Mouse (Mus musculus) intestine, embryonic 16.5 days (tissue): ENCODE measurements around the gene Tinf2. TPM values are rescaled to one million over a fixed set of nuclear protein-coding genes. Genes with fewer than 3 reads are reported as not detected.

Experiments used
- ATAC-seq: fragments of 200-750 bp; cut with Nextera tagmentation; 2 replicates; pipeline ENCODE4 v1.8.0; 2017; ENCODE audit warnings: moderate TSS enrichment, moderate library complexity
- H3K27ac ChIP-seq: fragments of 300-500 bp; sonication (generic); 2 replicates; pipeline ENCODE4 v1.5.1; 2014; ENCODE audit warnings: mild to moderate bottlenecking, low read length
- H3K27me3 ChIP-seq: fragments of 300-500 bp; sonication (generic); replicated peaks from 2 replicates; pipeline ENCODE4 v1.6.1; 2014; ENCODE audit warnings: low read length, control low read depth, mixed read lengths; ENCODE audit not compliant: control insufficient read depth, insufficient read depth
- H3K36me3 ChIP-seq: fragments of 300-500 bp; sonication (generic); 2 replicates; pipeline ENCODE4 v1.6.1; 2014; ENCODE audit warnings: low read length, control low read depth; ENCODE audit not compliant: control insufficient read depth, insufficient read depth
- H3K4me1 ChIP-seq: fragments of 300-500 bp; sonication (generic); 2 replicates; pipeline ENCODE4 v1.6.1; 2014; ENCODE audit warnings: low read length, control low read depth, mixed read lengths; ENCODE audit not compliant: control insufficient read depth, insufficient read depth
- H3K4me2 ChIP-seq: fragments of 300-500 bp; sonication (generic); 2 replicates; pipeline ENCODE4 v1.6.1; 2014; ENCODE audit warnings: low read depth, low read length, control low read depth
- H3K4me3 ChIP-seq: fragments of 300-500 bp; sonication (generic); 2 replicates; pipeline ENCODE4 v1.5.1; 2014; ENCODE audit warnings: mild to moderate bottlenecking, low read length
- H3K9ac ChIP-seq: fragments of 300-500 bp; sonication (generic); 2 replicates; pipeline ENCODE4 v1.6.1; 2014; ENCODE audit warnings: low read depth, low read length
- H3K9me3 ChIP-seq: fragments of 300-500 bp; sonication (generic); 2 replicates; pipeline ENCODE4 v1.6.1; 2016; ENCODE audit warnings: low read length, control low read depth; ENCODE audit not compliant: control insufficient read depth
- WGBS: fragments of 180-500 bp; shearing (Covaris S2); extraction: QIAGEN DNeasy Blood & Tissue Kit; methylation state at CpG from one replicate; pipeline ENCODE4 v1.1.7; 2014; 5-methylcytosine and 5-hydroxymethylcytosine counted together
- polyA plus RNA-seq: library from polyadenylated mRNA; unstranded; fragments of >200 nt; fragmentation: Nextera tagmentation; extraction: Ambion mirVana; gene quantifications from 2 replicates; pipeline ENCODE4 v1.2.1, GENCODE M21; 2015

Tinf2 gene
- polyA plus RNA-seq, 1 experiment from 2014 or later: 37.1 TPM

GRCm38 (mm10) chr14:55711786-55712185 lies 30.2 kb upstream of the Tinf2 start:
- H3K27ac ChIP-seq: no peak overlapping the region
- H3K36me3 ChIP-seq: no peaks in the 10 kb centered on the region
- H3K9me3 ChIP-seq: no peaks in the 10 kb centered on the region
- H3K9ac ChIP-seq: no peak overlapping the region
- no peak overlapping the region for H3K4me2 ChIP-seq
- H3K4me1 ChIP-seq: peaks cover 21% of the 10 kb centered on the region
- no peak for ATAC-seq
- H3K27me3 ChIP-seq: no peaks in the 10 kb centered on the region
- H3K4me3 ChIP-seq: no peak overlapping the region
- WGBS: 80% methylated on average over 7 of the region's 7 CpGs

- Histone ChIP-seq H3K27ac (no peak overlapping the region), H3K4me3 (no peak overlapping the region), H3K4me1 (peaks cover 18% of the 10 kb centered on the region), H3K36me3 (no peaks in the 10 kb centered on the region), H3K9ac (no peak overlapping the region), H3K9me3 (no peaks in the 10 kb centered on the region), H3K4me2 (no peak overlapping the region), H3K27me3 (no peaks in the 10 kb centered on the region)
- 88% methylated on average over 4 of the region's 4 CpGs for WGBS
- ATAC-seq: no peak
Observed at GRCm38 (mm10) chr14:55709509-55709908, 27.9 kb upstream of the Tinf2 start.

- Histone ChIP-seq H3K36me3 (no peaks in the 10 kb centered on the region), H3K27me3 (no peaks in the 10 kb centered on the region), H3K9ac (no peak overlapping the region), H3K4me2 (no peak overlapping the region), H3K27ac (no peak overlapping the region), H3K4me3 (no peak overlapping the region), H3K4me1 (peaks cover 3% of the 10 kb centered on the region; the same call in 1 of the 2 replicates), H3K9me3 (no peaks in the 10 kb centered on the region)
- 0 out of 2 replicates have a peak, but pooled peaks have one; percentile 8 for ATAC-seq
- 72% methylated on average over 5 of the region's 5 CpGs for WGBS
Observed at GRCm38 (mm10) chr14:55707397-55707796, 25.8 kb upstream of the Tinf2 start.

GRCm38 (mm10) chr14:55706051-55706600 lies 24.5 kb upstream of the Tinf2 start:
- no peak overlapping the region for H3K27ac ChIP-seq
- H3K4me3 ChIP-seq: no peak overlapping the region
- H3K27me3 ChIP-seq: no peaks in the 10 kb centered on the region
- no peak overlapping the region for H3K9ac ChIP-seq
- H3K9me3 ChIP-seq: no peaks in the 10 kb centered on the region
- WGBS: 82% methylated on average over 8 of the region's 8 CpGs
- H3K36me3 ChIP-seq: no peaks in the 10 kb centered on the region
- peaks cover 3% of the 10 kb centered on the region; the same call in 1 of the 2 replicates for H3K4me1 ChIP-seq
- no peak overlapping the region for H3K4me2 ChIP-seq
- ATAC-seq: no peak

DNA sequence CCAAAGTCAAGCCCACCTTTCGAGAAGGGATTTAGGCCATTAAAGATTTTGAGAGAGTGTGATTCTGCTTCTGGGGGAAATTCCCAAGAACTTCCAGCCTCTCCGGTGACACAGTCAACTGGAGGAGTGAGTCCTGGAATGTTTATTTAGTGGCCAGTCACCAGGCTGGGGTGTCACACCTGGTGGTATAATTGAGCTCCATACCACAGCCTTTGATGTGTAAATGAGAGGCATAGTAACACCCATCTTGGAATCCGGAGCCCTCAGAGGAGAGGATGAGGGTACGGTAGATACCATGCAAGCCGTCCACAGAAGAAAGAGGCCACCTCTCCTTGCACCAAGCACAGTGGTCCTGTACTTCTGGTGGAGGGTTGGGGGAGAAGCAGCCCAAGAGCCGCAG lies 21.1 kb upstream of the Tinf2 start:
- Histone ChIP-seq H3K9me3 (no peaks in the 10 kb centered on the region), H3K27me3 (no peaks in the 10 kb centered on the region), H3K9ac (no peak overlapping the region), H3K4me3 (no peak overlapping the region), H3K27ac (no peak overlapping the region), H3K36me3 (no peaks in the 10 kb centered on the region), H3K4me1 (peaks cover 3% of the 10 kb centered on the region; the same call in 1 of the 2 replicates), H3K4me2 (no peak overlapping the region)
- no peak for ATAC-seq
- WGBS: 62% methylated on average over 6 of the region's 6 CpGs

DNA sequence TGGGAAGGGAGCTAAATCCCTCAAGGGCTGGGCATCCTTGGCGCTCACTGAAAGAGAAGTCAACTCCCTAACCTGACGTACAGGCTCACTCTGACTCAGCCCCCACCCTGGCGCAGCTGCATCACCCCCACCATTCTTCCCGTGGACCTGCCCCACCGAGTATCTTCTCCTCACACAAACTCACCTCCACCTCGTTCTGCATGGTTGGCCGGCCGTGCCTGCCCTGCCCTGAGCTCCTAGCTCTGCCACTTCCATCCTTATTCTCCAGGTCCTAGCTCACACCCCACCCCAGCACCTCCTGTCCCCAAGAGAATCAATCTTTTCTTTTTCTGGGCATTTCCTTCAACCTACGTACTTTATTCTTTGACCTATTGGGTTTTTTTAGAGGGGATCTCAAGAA lies 19.5 kb upstream of the Tinf2 start:
- H3K27me3 ChIP-seq: no peaks in the 10 kb centered on the region
- no peak overlapping the region for H3K9ac ChIP-seq
- peaks cover 3% of the 10 kb centered on the region; the same call in 1 of the 2 replicates for H3K4me1 ChIP-seq
- no peak for ATAC-seq
- H3K9me3 ChIP-seq: no peaks in the 10 kb centered on the region
- 69% methylated on average over 9 of the region's 9 CpGs for WGBS
- no peak overlapping the region for H3K27ac ChIP-seq
- no peaks in the 10 kb centered on the region for H3K36me3 ChIP-seq
- H3K4me3 ChIP-seq: no peak overlapping the region
- H3K4me2 ChIP-seq: no peak overlapping the region

DNA sequence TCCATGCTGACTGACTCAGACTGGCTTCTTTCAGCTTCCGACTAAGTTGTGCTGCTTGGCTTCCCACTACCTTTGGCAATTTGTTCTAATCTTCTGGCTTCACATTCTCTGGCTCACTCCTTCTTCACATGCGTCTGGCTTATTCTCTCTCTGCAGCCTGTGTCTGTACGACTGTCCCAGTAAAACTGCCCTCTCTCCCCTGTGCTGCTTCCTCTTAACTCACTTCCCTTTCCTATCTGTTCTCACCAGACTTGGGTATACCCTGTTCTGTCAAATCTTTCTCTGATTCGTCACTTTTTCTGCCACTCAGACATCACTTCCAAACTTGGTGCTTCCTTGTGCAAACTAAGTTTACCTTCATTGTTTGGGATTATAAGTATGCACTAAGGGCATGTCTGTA lies 15.6 kb upstream of the Tinf2 start:
- H3K4me2 ChIP-seq: no peak overlapping the region
- ATAC-seq: no peak
- H3K27me3 ChIP-seq: no peaks in the 10 kb centered on the region
- no peak overlapping the region for H3K4me3 ChIP-seq
- H3K27ac ChIP-seq: no peak overlapping the region
- no peak overlapping the region for H3K9ac ChIP-seq
- H3K4me1 ChIP-seq: no peaks in the 10 kb centered on the region
- H3K9me3 ChIP-seq: no peaks in the 10 kb centered on the region
- WGBS: 78% methylated on average over 4 of the region's 4 CpGs
- no peaks in the 10 kb centered on the region for H3K36me3 ChIP-seq

- H3K9me3 ChIP-seq: no peaks in the 10 kb centered on the region
- no peaks in the 10 kb centered on the region for H3K27me3 ChIP-seq
- 69% methylated on average over 10 of the region's 10 CpGs for WGBS
- H3K9ac ChIP-seq: no peak overlapping the region
- no peaks in the 10 kb centered on the region for H3K36me3 ChIP-seq
- H3K4me3 ChIP-seq: no peak overlapping the region
- no peak overlapping the region for H3K4me2 ChIP-seq
- H3K27ac ChIP-seq: no peak overlapping the region
- no peaks in the 10 kb centered on the region for H3K4me1 ChIP-seq
- no peak for ATAC-seq
Observed at GRCm38 (mm10) chr14:55689433-55689832, 7.8 kb upstream of the Tinf2 start.

DNA sequence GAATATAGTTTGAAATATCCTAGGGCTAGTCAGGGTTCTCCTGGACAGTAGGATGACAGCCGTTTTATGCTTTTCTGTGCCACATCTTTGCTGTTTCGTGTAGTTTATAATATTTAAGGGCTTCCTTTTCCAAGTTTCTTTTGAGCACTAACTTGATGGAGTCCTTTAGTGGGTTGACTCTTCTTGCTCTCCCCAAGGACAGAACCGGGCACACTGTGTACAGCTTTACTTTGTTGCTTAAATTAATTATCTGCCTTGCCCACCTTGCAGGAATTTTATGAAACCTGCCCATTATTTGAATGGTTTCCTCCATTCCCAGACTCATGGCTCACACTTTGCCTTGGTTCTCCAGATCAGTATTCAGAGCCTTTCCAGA lies 486 bp upstream of the Tinf2 start:
- H3K27ac ChIP-seq: no peak overlapping the region
- H3K27me3 ChIP-seq: no peaks in the 10 kb centered on the region
- 11% methylated on average over 3 of the region's 3 CpGs for WGBS
- H3K9me3 ChIP-seq: no peaks in the 10 kb centered on the region
- H3K9ac ChIP-seq: peak overlapping the region; percentile 82
- peaks cover 5% of the 10 kb centered on the region; the same call in 1 of the 2 replicates for H3K4me1 ChIP-seq
- H3K4me2 ChIP-seq: peak overlapping the region; percentile 42
- peak overlapping the region; percentile 81 for H3K4me3 ChIP-seq
- peaks cover 16% of the 10 kb centered on the region for H3K36me3 ChIP-seq
- peak; percentile 16 for ATAC-seq

DNA sequence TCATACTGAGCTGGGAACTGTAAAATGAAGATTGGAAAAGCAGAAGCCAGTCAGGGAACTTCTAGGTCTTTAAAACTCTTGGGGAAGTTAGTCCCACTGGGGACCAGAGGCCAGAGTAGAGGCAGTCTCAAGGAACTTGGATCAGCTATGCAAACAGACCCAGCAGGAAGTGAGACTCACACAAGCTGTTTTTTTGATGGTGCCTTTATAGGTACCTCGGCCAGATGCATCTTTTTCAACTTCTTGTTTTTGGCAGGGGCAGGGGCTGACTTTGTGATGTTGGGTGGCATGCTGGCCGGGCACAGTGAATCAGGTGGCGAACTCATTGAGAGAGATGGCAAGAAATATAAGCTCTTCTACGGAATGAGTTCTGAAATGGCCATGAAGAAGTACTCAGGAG lies 4.0 kb downstream of the Tinf2 start:
- H3K9me3 ChIP-seq: no peaks in the 10 kb centered on the region
- H3K4me3 ChIP-seq: no peak overlapping the region
- ATAC-seq: no peak
- H3K27ac ChIP-seq: no peak overlapping the region
- peaks cover 9% of the 10 kb centered on the region for H3K4me1 ChIP-seq
- no peak overlapping the region for H3K9ac ChIP-seq
- H3K4me2 ChIP-seq: no peak overlapping the region
- no peaks in the 10 kb centered on the region for H3K27me3 ChIP-seq
- WGBS: 84% methylated on average over 4 of the region's 4 CpGs
- peaks cover 16% of the 10 kb centered on the region for H3K36me3 ChIP-seq
